Mouse (Mus musculus) spleen, adult 2 months (tissue): ENCODE results near the gene Adora3.

ENCODE experiments used
- CTCF ChIP-seq: fragments of 200-500 bp; IDR thresholded peaks from 2 replicates; pipeline ENCODE4 v1.5.1; 2011; ENCODE audit warnings: mild to moderate bottlenecking, inconsistent platforms; ENCODE audit not compliant: insufficient read depth, insufficient read length, insufficient replicate concordance; ENCODE audit errors: extremely low read depth
- POLR2A ChIP-seq: fragments of 200-500 bp; IDR thresholded peaks from 2 replicates; pipeline ENCODE4 v1.6.1; 2011; ENCODE audit warnings: low read depth, low read length, inconsistent platforms

DNA sequence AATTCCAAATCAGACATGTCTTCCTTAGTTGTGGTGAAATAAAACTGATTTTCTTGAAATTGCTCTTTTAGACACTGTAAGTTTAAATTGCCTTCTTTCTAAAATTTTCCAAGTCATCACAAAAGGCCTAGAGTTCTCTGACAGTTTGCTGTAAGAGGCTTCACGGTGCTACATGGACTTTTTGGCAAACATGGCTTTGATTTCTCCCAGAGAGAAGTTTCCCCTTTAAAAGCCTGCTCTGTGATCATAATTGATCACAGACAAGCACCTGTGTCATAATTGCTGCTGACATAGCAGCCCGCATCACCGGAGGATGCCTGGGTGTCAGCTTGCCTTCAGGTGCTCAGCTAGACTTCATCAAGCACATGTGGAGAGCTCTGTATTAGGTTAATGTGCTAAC is at the start of gene Adora3, which contains the start of gene Tmigd3:
- no peak for TF ChIP-seq POLR2A
- TF ChIP-seq CTCF = no peak
